ENCODE assay signal across 12 mouse cellular contexts in the genomic region with DNA sequence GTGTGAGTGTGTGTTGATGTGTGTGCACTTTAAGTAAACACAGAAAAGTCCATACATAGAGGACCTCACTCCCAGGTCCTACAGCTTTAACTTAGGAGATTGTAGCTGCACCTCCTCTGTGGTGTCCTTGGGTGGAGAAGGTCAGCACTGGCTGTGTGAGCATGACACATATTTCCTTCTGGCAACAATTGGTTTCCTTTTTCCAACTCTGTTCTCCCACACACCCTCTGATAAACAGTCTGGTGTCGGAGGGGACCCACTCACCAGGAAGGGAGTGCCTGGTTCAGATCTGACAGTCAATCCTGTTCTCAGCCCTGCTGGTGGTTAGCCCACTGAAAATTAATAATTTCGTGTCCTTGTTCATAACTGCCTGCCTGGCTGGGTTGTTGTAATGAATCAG.
DNase-seq lines count a peak whose midpoint lies in the region; ATAC-seq and TF ChIP-seq lines count a peak whose summit lies in the region.
"Had no signal": no experiment of that assay in that cellular context is flagged by ENCODE, and none has a peak within 500 bp of the region (broad histone marks: within the 10 kb centered on the region; RNA-seq: fewer than 3 reads in every experiment).

No protein-coding gene starts in this region.

- 76% methylated on average over 2 of the region's 2 CpGs for WGBS in midbrain, embryonic 11.5 days
- WGBS in midbrain, embryonic 10.5 days: 82% methylated on average over 2 of the region's 2 CpGs
- WGBS in heart, embryonic 14.5 days: 29% methylated on average over 2 of the region's 2 CpGs
- WGBS in kidney, embryonic 16.5 days: 40% methylated on average over 2 of the region's 2 CpGs
- WGBS in small intestine, adult 2 months: 21% methylated on average over 2 of the region's 2 CpGs

- H3K36me3 ChIP-seq in midbrain, embryonic 11.5 days (ENCODE audit: control insufficient read depth, insufficient read depth, low read length): no peaks in the 10 kb centered on the region
- H3K36me3 ChIP-seq in midbrain, embryonic 10.5 days: no peaks in the 10 kb centered on the region
- no peaks in the 10 kb centered on the region for H3K36me3 ChIP-seq in heart, embryonic 14.5 days (ENCODE audit: control insufficient read depth, insufficient read depth, low read length)
- no peaks in the 10 kb centered on the region for H3K36me3 ChIP-seq in kidney, embryonic 16.5 days (ENCODE audit: insufficient read depth, low read length)
- H3K36me3 ChIP-seq in small intestine, adult 2 months (ENCODE audit: control insufficient read depth, insufficient read depth, low read length): no peaks in the 10 kb centered on the region
- H3K36me3 ChIP-seq: hindbrain, embryonic 15.5 days had no signal

- ATAC-seq in midbrain, embryonic 11.5 days (ENCODE audit: low FRiP score): no peak
- peak; percentile 82 for ATAC-seq in heart, embryonic 14.5 days (ENCODE audit: insufficient number of reproducible peaks, insufficient read depth, low FRiP score, low read depth)
- 0 out of 2 replicates have a peak, but pooled peaks have one; percentile 51 for ATAC-seq in kidney, embryonic 16.5 days (ENCODE audit: low FRiP score, low TSS enrichment)
- ATAC-seq: forebrain, embryonic 16.5 days had no signal

- TF ChIP-seq CTCF in small intestine, adult 2 months (IDR thresholded peaks at IDR 0.05; ENCODE audit: extremely low read depth, insufficient read length, insufficient replicate concordance, low read depth, low read length): no peak

- DNase-seq in midbrain, embryonic 11.5 days (ENCODE audit: low spot score, missing footprints): peak; percentile 76
- no peak for DNase-seq in midbrain, embryonic 10.5 days (ENCODE audit: low spot score)
- no peak for DNase-seq in embryo, embryonic 9.5 days (ENCODE audit: extremely low spot score)
- no peak for DNase-seq in left cerebral cortex, adult 9 months (ENCODE audit: low spot score in 2 of 2)
- DNase-seq in embryo, embryonic 11 days: no peak
- DNase-seq: cerebellum, adult 9-10 months; thymus, adult 2 months had no signal

- no peaks in the 10 kb centered on the region for H3K9me3 ChIP-seq in midbrain, embryonic 11.5 days (ENCODE audit: control insufficient read depth, low read length)
- H3K9me3 ChIP-seq in midbrain, embryonic 10.5 days (replicated peaks): no peaks in the 10 kb centered on the region
- H3K9me3 ChIP-seq in heart, embryonic 14.5 days (ENCODE audit: control insufficient read depth, low read length): no peaks in the 10 kb centered on the region
- no peaks in the 10 kb centered on the region for H3K9me3 ChIP-seq in kidney, embryonic 16.5 days (ENCODE audit: low read length)
- H3K9me3 ChIP-seq: hindbrain, embryonic 15.5 days had no signal

- no peaks in the 10 kb centered on the region for H3K27me3 ChIP-seq in midbrain, embryonic 11.5 days (ENCODE audit: control insufficient read depth, insufficient read depth, low read length)
- no peaks in the 10 kb centered on the region for H3K27me3 ChIP-seq in midbrain, embryonic 10.5 days (ENCODE audit: low read depth, poor library complexity, severe bottlenecking)
- no peaks in the 10 kb centered on the region for H3K27me3 ChIP-seq in heart, embryonic 14.5 days (ENCODE audit: control insufficient read depth, insufficient read depth, low read length)
- H3K27me3 ChIP-seq in kidney, embryonic 16.5 days (ENCODE audit: insufficient read depth, low read length): no peaks in the 10 kb centered on the region
- H3K27me3 ChIP-seq in small intestine, adult 2 months (ENCODE audit: control insufficient read depth, insufficient read depth, low read length): no peaks in the 10 kb centered on the region
- H3K27me3 ChIP-seq: hindbrain, embryonic 15.5 days had no signal

- no peak overlapping the region for H3K27ac ChIP-seq in midbrain, embryonic 11.5 days (ENCODE audit: low read depth, low read length)
- H3K27ac ChIP-seq in midbrain, embryonic 10.5 days (replicated peaks): no peak overlapping the region
- H3K27ac ChIP-seq in heart, embryonic 14.5 days (replicated peaks in 1 of 2; ENCODE audit: control insufficient read depth in 1 of 2, insufficient read depth in 1 of 2, low read depth in 2 of 2, low read length in 2 of 2): peak overlapping the region; percentile 52 to 60
- no peak overlapping the region for H3K27ac ChIP-seq in kidney, embryonic 16.5 days (ENCODE audit: low read length)
- peak overlapping the region; percentile 4; the same call in 1 of the 2 replicates for H3K27ac ChIP-seq in small intestine, adult 2 months (ENCODE audit: insufficient read depth, low read depth, low read length)
- H3K27ac ChIP-seq: hindbrain, embryonic 15.5 days had no signal

- H3K4me3 ChIP-seq in midbrain, embryonic 11.5 days (ENCODE audit: low read depth, low read length): no peak overlapping the region
- H3K4me3 ChIP-seq in midbrain, embryonic 10.5 days: no peak overlapping the region
- no peak overlapping the region for H3K4me3 ChIP-seq in heart, embryonic 14.5 days (ENCODE audit: control insufficient read depth in 1 of 2, insufficient read depth in 1 of 2, low read depth in 1 of 2, low read length in 2 of 2)
- no peak overlapping the region for H3K4me3 ChIP-seq in kidney, embryonic 16.5 days (ENCODE audit: low read length)
- no peak overlapping the region for H3K4me3 ChIP-seq in small intestine, adult 2 months (ENCODE audit: low read depth, low read length)
- H3K4me3 ChIP-seq: hindbrain, embryonic 15.5 days had no signal

- H3K4me2 ChIP-seq in midbrain, embryonic 11.5 days: no peak overlapping the region
- no peak overlapping the region for H3K4me2 ChIP-seq in heart, embryonic 14.5 days (ENCODE audit: low read length)
- H3K4me2 ChIP-seq in kidney, embryonic 16.5 days (replicated peaks; ENCODE audit: low read depth, low read length): no peak overlapping the region
- H3K4me2 ChIP-seq: hindbrain, embryonic 15.5 days had no signal

- no peaks in the 10 kb centered on the region for H3K4me1 ChIP-seq in midbrain, embryonic 11.5 days (ENCODE audit: control insufficient read depth, insufficient read depth, low read length)
- no peaks in the 10 kb centered on the region for H3K4me1 ChIP-seq in midbrain, embryonic 10.5 days
- H3K4me1 ChIP-seq in heart, embryonic 14.5 days (ENCODE audit: control insufficient read depth in 2 of 2, insufficient read depth in 2 of 2, low read length in 2 of 2): peaks cover 5 to 12% of the 10 kb centered on the region in 2 experiments; a peak in 3 of 4 replicates
- no peaks in the 10 kb centered on the region for H3K4me1 ChIP-seq in kidney, embryonic 16.5 days (ENCODE audit: insufficient read depth, low read length)
- H3K4me1 ChIP-seq in small intestine, adult 2 months (ENCODE audit: control insufficient read depth, insufficient read depth, insufficient read length, low read length): peaks cover 10% of the 10 kb centered on the region; the same call in 1 of the 2 replicates
- H3K4me1 ChIP-seq: hindbrain, embryonic 15.5 days had no signal

- TF ChIP-seq POLR2A in small intestine, adult 2 months (IDR thresholded peaks at IDR 0.05; ENCODE audit: low read depth, low read length): no peak

- no peak overlapping the region for H3K9ac ChIP-seq in midbrain, embryonic 11.5 days (ENCODE audit: low read length)
- no peak overlapping the region for H3K9ac ChIP-seq in heart, embryonic 14.5 days (ENCODE audit: low read length)
- H3K9ac ChIP-seq in kidney, embryonic 16.5 days (replicated peaks; ENCODE audit: low read length): no peak overlapping the region
- H3K9ac ChIP-seq: hindbrain, embryonic 15.5 days had no signal

Comparison
In these comparisons a context has a peak if more than half of its experiments do, and no peak if none do; other contexts are left out.
1. H3K27ac ChIP-seq: peak in heart, embryonic 14.5 days (2 of 2) and small intestine, adult 2 months (single experiment); none in midbrain, embryonic 11.5 days (single experiment), midbrain, embryonic 10.5 days (single experiment) and kidney, embryonic 16.5 days (single experiment).